Mouse (Mus musculus): ENCODE measurements around the gene Ggps1. TPM values are rescaled to one million over a fixed set of nuclear protein-coding genes. Genes with fewer than 3 reads are reported as not detected.

The Ggps1 gene
- total RNA-seq, 1 experiment: 34.4 TPM

DNA sequence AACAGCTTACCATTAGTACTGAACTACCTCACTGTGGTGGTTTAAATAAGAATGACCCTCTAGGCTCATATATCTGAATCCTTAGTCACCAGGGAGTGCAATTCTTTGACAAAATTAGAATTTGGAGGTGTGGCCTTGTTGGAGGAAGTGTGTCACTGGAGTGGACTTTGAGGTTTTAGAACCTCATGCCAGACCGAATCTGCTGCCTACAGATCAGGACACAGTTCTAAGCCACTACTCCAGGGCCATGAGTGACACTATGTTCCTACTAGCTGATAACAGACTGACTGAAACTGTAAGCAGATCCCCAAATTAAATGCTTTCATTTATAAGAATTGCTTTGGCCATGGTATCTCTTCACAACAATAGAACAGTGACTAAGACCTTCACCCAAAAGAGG, 13.4 kb downstream of the Ggps1 start:
- no peak overlapping the region for H3K27ac ChIP-seq (ENCODE audit: insufficient read depth, low read depth, low read length, poor library complexity, severe bottlenecking)
- peaks cover 6% of the 10 kb centered on the region; the same call in 1 of the 2 replicates for H3K36me3 ChIP-seq (ENCODE audit: control insufficient read depth, insufficient read depth, low read length, poor library complexity, severe bottlenecking)
- DNase-seq (ENCODE audit: low read depth, low spot score): no peak
- in situ Hi-C loops (cut with MboI; ENCODE audit: low sequenced_read_pairs in 2 of 2, unreplicated experiment in 2 of 2): no loop called here
- no peaks in the 10 kb centered on the region for H3K4me1 ChIP-seq (ENCODE audit: control insufficient read depth in 2 of 2, insufficient read depth in 2 of 2, low read length in 2 of 2, poor library complexity in 1 of 2)
- H3K4me3 ChIP-seq (ENCODE audit: insufficient read depth in 1 of 2, low read depth in 1 of 2, low read length in 2 of 2, poor library complexity in 1 of 2, severe bottlenecking in 1 of 2): no peak overlapping the region
- TF ChIP-seq MAFK (IDR thresholded peaks at IDR 0.05; ENCODE audit: insufficient read depth, low read depth, low read length) (no peak), ZNF384 (IDR thresholded peaks at IDR 0.05; ENCODE audit: low read depth, low read length) (no peak), ZC3H11A (IDR thresholded peaks at IDR 0.05; ENCODE audit: borderline replicate concordance, low read depth, low read length) (no peak), HCFC1 (IDR thresholded peaks at IDR 0.05; ENCODE audit: borderline replicate concordance, insufficient read depth, low read length) (no peak), CHD2 (IDR thresholded peaks at IDR 0.05; ENCODE audit: low read depth, low read length) (no peak)
- H3K9ac ChIP-seq (ENCODE audit: insufficient read depth, low read depth, low read length, poor library complexity, severe bottlenecking): no peak overlapping the region
- H3K9me3 ChIP-seq (ENCODE audit: control insufficient read depth, insufficient read depth, low read depth, low read length): no peaks in the 10 kb centered on the region

DNA sequence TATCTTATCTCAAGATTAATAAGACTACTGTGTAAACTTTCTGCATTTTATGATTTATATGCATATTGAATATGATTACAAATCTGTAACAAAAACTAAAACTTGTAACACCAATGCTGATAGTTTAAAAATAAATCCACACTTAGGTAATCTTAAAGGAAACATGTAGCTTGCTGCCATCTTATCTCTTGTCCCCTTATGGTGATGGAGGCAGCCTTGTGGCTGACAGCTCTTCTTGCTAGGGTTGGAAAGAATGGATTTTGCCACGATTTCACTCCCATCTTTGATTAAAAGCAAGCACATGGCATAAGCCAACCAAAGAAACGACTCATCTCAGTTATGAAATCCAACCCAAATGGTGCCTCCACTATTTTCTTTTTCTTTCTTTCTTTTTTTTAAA, 18.8 kb downstream of the Ggps1 start:
- H3K4me1 ChIP-seq (ENCODE audit: control insufficient read depth in 2 of 2, insufficient read depth in 2 of 2, low read length in 2 of 2, poor library complexity in 1 of 2): peaks cover 2 to 3% of the 10 kb centered on the region in 2 experiments; a peak in 2 of 4 replicates
- H3K27ac ChIP-seq (ENCODE audit: insufficient read depth, low read depth, low read length, poor library complexity, severe bottlenecking): no peak overlapping the region
- no peak for TF ChIP-seq ZNF384 (IDR thresholded peaks at IDR 0.05; ENCODE audit: low read depth, low read length)
- no peak for TF ChIP-seq MAFK (IDR thresholded peaks at IDR 0.05; ENCODE audit: insufficient read depth, low read depth, low read length)
- no peak for TF ChIP-seq ZC3H11A (IDR thresholded peaks at IDR 0.05; ENCODE audit: borderline replicate concordance, low read depth, low read length)
- TF ChIP-seq HCFC1 (IDR thresholded peaks at IDR 0.05; ENCODE audit: borderline replicate concordance, insufficient read depth, low read length): no peak
- TF ChIP-seq CHD2 (IDR thresholded peaks at IDR 0.05; ENCODE audit: low read depth, low read length): no peak
- no peaks in the 10 kb centered on the region for H3K36me3 ChIP-seq (ENCODE audit: control insufficient read depth, insufficient read depth, low read length, poor library complexity, severe bottlenecking)
- in situ Hi-C loops (cut with MboI; ENCODE audit: low sequenced_read_pairs in 2 of 2, unreplicated experiment in 2 of 2): no loop called here
- no peak overlapping the region for H3K9ac ChIP-seq (ENCODE audit: insufficient read depth, low read depth, low read length, poor library complexity, severe bottlenecking)
- no peak overlapping the region for H3K4me3 ChIP-seq (ENCODE audit: insufficient read depth in 1 of 2, low read depth in 1 of 2, low read length in 2 of 2, poor library complexity in 1 of 2, severe bottlenecking in 1 of 2)
- H3K9me3 ChIP-seq (ENCODE audit: control insufficient read depth, insufficient read depth, low read depth, low read length): no peaks in the 10 kb centered on the region
- DNase-seq (ENCODE audit: low read depth, low spot score): no peak

DNA sequence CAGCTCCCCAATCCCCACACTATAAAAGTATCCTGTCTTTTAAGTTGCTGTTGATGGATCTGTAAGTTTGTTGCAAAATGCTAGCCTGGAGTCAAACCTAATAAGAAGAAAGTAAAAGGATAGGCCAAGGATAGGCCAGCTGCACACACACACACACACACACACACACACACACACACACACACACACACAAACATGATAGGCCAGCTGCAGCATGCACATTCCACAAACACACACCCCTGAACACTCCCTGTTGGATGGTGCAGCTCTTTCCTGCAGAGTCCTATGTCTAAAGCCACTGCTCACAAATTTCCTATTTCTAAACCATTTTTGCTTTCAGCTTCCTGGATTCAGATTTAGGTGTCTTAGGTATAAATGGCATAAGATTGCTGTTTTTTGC, 19.4 kb downstream of the Ggps1 start:
- H3K9ac ChIP-seq (ENCODE audit: insufficient read depth, low read depth, low read length, poor library complexity, severe bottlenecking): no peak overlapping the region
- in situ Hi-C loops (cut with MboI; ENCODE audit: low sequenced_read_pairs in 2 of 2, unreplicated experiment in 2 of 2): no loop called here
- no peaks in the 10 kb centered on the region for H3K9me3 ChIP-seq (ENCODE audit: control insufficient read depth, insufficient read depth, low read depth, low read length)
- H3K27ac ChIP-seq (ENCODE audit: insufficient read depth, low read depth, low read length, poor library complexity, severe bottlenecking): no peak overlapping the region
- no peaks in the 10 kb centered on the region for H3K36me3 ChIP-seq (ENCODE audit: control insufficient read depth, insufficient read depth, low read length, poor library complexity, severe bottlenecking)
- H3K4me1 ChIP-seq (ENCODE audit: control insufficient read depth in 2 of 2, insufficient read depth in 2 of 2, low read length in 2 of 2, poor library complexity in 1 of 2): peaks cover 2 to 3% of the 10 kb centered on the region in 2 experiments; a peak in 2 of 4 replicates
- TF ChIP-seq ZC3H11A (IDR thresholded peaks at IDR 0.05; ENCODE audit: borderline replicate concordance, low read depth, low read length) (no peak), ZNF384 (IDR thresholded peaks at IDR 0.05; ENCODE audit: low read depth, low read length) (no peak), MAFK (IDR thresholded peaks at IDR 0.05; ENCODE audit: insufficient read depth, low read depth, low read length) (no peak), HCFC1 (IDR thresholded peaks at IDR 0.05; ENCODE audit: borderline replicate concordance, insufficient read depth, low read length) (no peak), CHD2 (IDR thresholded peaks at IDR 0.05; ENCODE audit: low read depth, low read length) (no peak)
- DNase-seq (ENCODE audit: low read depth, low spot score): no peak
- H3K4me3 ChIP-seq (ENCODE audit: insufficient read depth in 1 of 2, low read depth in 1 of 2, low read length in 2 of 2, poor library complexity in 1 of 2, severe bottlenecking in 1 of 2): no peak overlapping the region

DNA sequence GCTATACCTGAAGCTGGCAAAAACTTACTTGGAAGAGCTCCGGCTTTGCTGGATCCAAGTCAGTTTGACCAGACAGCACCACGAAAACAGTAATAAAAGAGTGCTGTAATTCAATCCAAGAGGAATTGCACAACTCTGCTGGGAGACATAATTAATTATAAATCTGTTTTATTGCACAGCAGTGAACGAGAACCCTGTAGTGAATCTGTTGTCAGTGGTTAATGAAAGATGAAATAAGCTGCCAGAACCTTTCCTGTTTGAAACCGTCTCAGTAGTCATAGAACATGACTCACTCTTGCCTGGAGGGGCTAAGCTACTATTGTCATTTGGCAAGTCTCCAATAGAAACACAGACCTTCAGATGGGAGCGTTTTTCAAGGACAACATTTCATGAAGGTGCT, 23.1 kb downstream of the Ggps1 start:
- Histone ChIP-seq H3K9me3 (ENCODE audit: control insufficient read depth, insufficient read depth, low read depth, low read length) (no peaks in the 10 kb centered on the region), H3K4me1 (ENCODE audit: control insufficient read depth in 2 of 2, insufficient read depth in 2 of 2, low read length in 2 of 2, poor library complexity in 1 of 2) (peaks cover 2 to 3% of the 10 kb centered on the region in 2 experiments; a peak in 2 of 4 replicates), H3K36me3 (ENCODE audit: control insufficient read depth, insufficient read depth, low read length, poor library complexity, severe bottlenecking) (no peaks in the 10 kb centered on the region), H3K9ac (ENCODE audit: insufficient read depth, low read depth, low read length, poor library complexity, severe bottlenecking) (peak overlapping the region; percentile 60; the same call in 1 of the 2 replicates), H3K4me3 (ENCODE audit: insufficient read depth in 1 of 2, low read depth in 1 of 2, low read length in 2 of 2, poor library complexity in 1 of 2, severe bottlenecking in 1 of 2) (peak overlapping the region; percentile 98 to 99), H3K27ac (ENCODE audit: insufficient read depth, low read depth, low read length, poor library complexity, severe bottlenecking) (no peak overlapping the region)
- in situ Hi-C loops (cut with MboI; ENCODE audit: low sequenced_read_pairs in 2 of 2, unreplicated experiment in 2 of 2): no loop called here
- TF ChIP-seq MAFK (IDR thresholded peaks at IDR 0.05; ENCODE audit: insufficient read depth, low read depth, low read length): no peak
- TF ChIP-seq HCFC1 (IDR thresholded peaks at IDR 0.05; ENCODE audit: borderline replicate concordance, insufficient read depth, low read length): no peak
- no peak for TF ChIP-seq CHD2 (IDR thresholded peaks at IDR 0.05; ENCODE audit: low read depth, low read length)
- TF ChIP-seq ZNF384 (IDR thresholded peaks at IDR 0.05; ENCODE audit: low read depth, low read length): no peak
- no peak for TF ChIP-seq ZC3H11A (IDR thresholded peaks at IDR 0.05; ENCODE audit: borderline replicate concordance, low read depth, low read length)
- no peak for DNase-seq (ENCODE audit: low read depth, low spot score)

Measured in ES-E14 (cell line).